Comparison of ENCODE assay signal across 7 mouse cellular contexts in the genomic region with DNA sequence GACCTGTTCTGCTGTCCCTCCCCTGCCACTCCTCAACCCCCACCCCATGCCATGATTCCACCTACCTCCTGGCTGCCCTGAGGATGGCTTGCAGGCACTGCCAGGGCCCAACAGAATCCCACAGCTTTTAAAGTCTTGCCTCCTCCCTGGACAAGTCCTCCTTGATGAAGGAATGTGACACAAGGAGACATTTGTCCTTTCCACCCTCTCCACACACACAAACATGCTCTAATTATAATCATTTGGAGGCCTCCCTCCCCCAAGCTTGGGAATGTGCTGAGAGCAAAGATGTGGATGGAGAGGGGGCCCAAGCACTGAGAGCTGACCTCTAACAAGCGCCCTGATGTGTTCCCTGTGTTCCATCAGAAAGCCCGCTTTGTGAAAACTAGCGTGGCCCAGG. TPM values are rescaled to one million over a fixed set of nuclear protein-coding genes. Genes with fewer than 3 reads are reported as not detected.
DNase-seq lines count a peak whose midpoint lies in the region; ATAC-seq lines count a peak whose summit lies in the region.

A gene (minus strand): TSS at position 101 of the 400 bp plus-strand sequence.

- H3K4me2 ChIP-seq in limb, embryonic 11.5 days (ENCODE audit: low read depth, severe bottlenecking), result no peak within 1 kb of the TSS
- peak within 1 kb of the TSS; percentile 80 for H3K4me2 ChIP-seq in forebrain, embryonic 16.5 days (ENCODE audit: low read length)
- peak within 1 kb of the TSS; percentile 71 for H3K4me2 ChIP-seq in neural tube, embryonic 13.5 days

- no peaks in the 10 kb centered on the region for H3K9me3 ChIP-seq in limb, embryonic 11.5 days (ENCODE audit: control insufficient read depth, low read length)
- H3K9me3 ChIP-seq in limb, embryonic 10.5 days (replicated peaks), result no peaks in the 10 kb centered on the region
- no peaks in the 10 kb centered on the region for H3K9me3 ChIP-seq in forebrain, embryonic 16.5 days (ENCODE audit: control insufficient read depth, low read length)
- H3K9me3 ChIP-seq in neural tube, embryonic 13.5 days, result no peaks in the 10 kb centered on the region

- H3K4me3 ChIP-seq in limb, embryonic 11.5 days (ENCODE audit: low read depth, low read length), result peak within 1 kb of the TSS; percentile 30
- H3K4me3 ChIP-seq in limb, embryonic 10.5 days, result no peak within 1 kb of the TSS
- H3K4me3 ChIP-seq in forebrain, embryonic 16.5 days (replicated peaks; ENCODE audit: low read length), result peak within 1 kb of the TSS; percentile 54
- H3K4me3 ChIP-seq in neural tube, embryonic 13.5 days, result peak within 1 kb of the TSS; percentile 44

- ATAC-seq in limb, embryonic 11.5 days (ENCODE audit: insufficient number of reproducible peaks, low FRiP score, low TSS enrichment, low read depth), result no peak
- ATAC-seq in forebrain, embryonic 16.5 days, result no peak
- ATAC-seq in neural tube, embryonic 13.5 days (ENCODE audit: low read depth), result no peak
- ATAC-seq in megakaryocyte-erythroid progenitor cell, adult 5-6 weeks (replicated peaks; ENCODE audit: low FRiP score, low TSS enrichment, poor library complexity, severe bottlenecking), result no peak

- H3K9ac ChIP-seq in limb, embryonic 11.5 days (ENCODE audit: low read length), result no peak within 1 kb of the TSS
- peak within 1 kb of the TSS; percentile 46 for H3K9ac ChIP-seq in forebrain, embryonic 16.5 days (replicated peaks; ENCODE audit: low read depth, low read length)
- H3K9ac ChIP-seq in neural tube, embryonic 13.5 days, result 0 out of 2 replicates have a peak within 1 kb of the TSS, but pooled peaks have one; percentile 9

- DNase-seq in limb, embryonic 11.5 days (ENCODE audit: low spot score), result no peak
- DNase-seq in limb, embryonic 10.5 days (ENCODE audit: low spot score), result no peak
- DNase-seq in layer of hippocampus, postnatal 36 days, result no peak
- no peak for DNase-seq in cerebellum, adult 9-11 months

- peaks cover 21% of the 10 kb centered on the region for H3K4me1 ChIP-seq in limb, embryonic 11.5 days (ENCODE audit: control insufficient read depth, insufficient read depth, low read length)
- peaks cover 41% of the 10 kb centered on the region for H3K4me1 ChIP-seq in limb, embryonic 10.5 days
- peaks cover 38% of the 10 kb centered on the region for H3K4me1 ChIP-seq in forebrain, embryonic 16.5 days (replicated peaks; ENCODE audit: control insufficient read depth, insufficient read depth, low read length)
- H3K4me1 ChIP-seq in neural tube, embryonic 13.5 days (replicated peaks), result peaks cover 42% of the 10 kb centered on the region

- H3K27me3 ChIP-seq in limb, embryonic 11.5 days (ENCODE audit: control insufficient read depth, insufficient read depth, low read length), result peaks cover 61% of the 10 kb centered on the region
- peaks cover 72% of the 10 kb centered on the region for H3K27me3 ChIP-seq in limb, embryonic 10.5 days (ENCODE audit: low read depth, poor library complexity, severe bottlenecking)
- H3K27me3 ChIP-seq in forebrain, embryonic 16.5 days (replicated peaks; ENCODE audit: control insufficient read depth, insufficient read depth, low read length), result peaks cover 55% of the 10 kb centered on the region
- peaks cover 68% of the 10 kb centered on the region for H3K27me3 ChIP-seq in neural tube, embryonic 13.5 days

- no peak within 1 kb of the TSS for H3K27ac ChIP-seq in limb, embryonic 11.5 days (replicated peaks; ENCODE audit: low read depth, low read length)
- no peak within 1 kb of the TSS for H3K27ac ChIP-seq in limb, embryonic 10.5 days
- no peak within 1 kb of the TSS for H3K27ac ChIP-seq in forebrain, embryonic 16.5 days (ENCODE audit: low read length)
- no peak within 1 kb of the TSS for H3K27ac ChIP-seq in neural tube, embryonic 13.5 days (replicated peaks)

- WGBS in limb, embryonic 11.5 days, result 36% methylated on average over 3 of the region's 3 CpGs
- WGBS in limb, embryonic 10.5 days, result 26% methylated on average over 3 of the region's 3 CpGs
- WGBS in forebrain, embryonic 16.5 days, result 46% methylated on average over 3 of the region's 3 CpGs
- WGBS in neural tube, embryonic 13.5 days, result 38% methylated on average over 3 of the region's 3 CpGs

- H3K36me3 ChIP-seq in limb, embryonic 11.5 days (ENCODE audit: control insufficient read depth, insufficient read depth, low read length), result peaks cover 15% of the 10 kb centered on the region
- peaks cover 40% of the 10 kb centered on the region for H3K36me3 ChIP-seq in limb, embryonic 10.5 days
- peaks cover 12% of the 10 kb centered on the region for H3K36me3 ChIP-seq in forebrain, embryonic 16.5 days (ENCODE audit: control insufficient read depth, insufficient read depth)
- H3K36me3 ChIP-seq in neural tube, embryonic 13.5 days, result peaks cover 31% of the 10 kb centered on the region

RNA-seq across cellular contexts. Expression of the gene that starts here (rescaled TPM):
- polyA plus RNA-seq in limb, embryonic 11.5 days (2014; fragmentation: Nextera tagmentation; extraction: Ambion mirVana), result not detected in 2 replicates
- polyA plus RNA-seq in limb, embryonic 10.5 days (2016; fragmentation: Nextera tagmentation; extraction: Ambion mirVana), result not detected in 2 replicates
- polyA plus RNA-seq in forebrain, embryonic 16.5 days (2015; fragmentation: Nextera tagmentation; extraction: Ambion mirVana), result 0.46 and 0.58 TPM in 2 replicates
- total RNA-seq in layer of hippocampus, postnatal 36 days (2021), result 1,000 to 10,000 TPM; 1,665 to 1,670 TPM
- 0.50 TPM in 2 replicates for polyA plus RNA-seq in neural tube, embryonic 13.5 days (2015; fragmentation: Nextera tagmentation; extraction: Ambion mirVana)
- total RNA-seq in megakaryocyte-erythroid progenitor cell, adult 5-6 weeks (2014; fragmentation: Nextera tagmentation), result not detected in 2 replicates
- 0.08 TPM in 1 of 2 replicates, not detected in the other for total RNA-seq in megakaryocyte-erythroid progenitor cell, adult 5-6 weeks (2017)

Comparison
In these comparisons a context has a peak if more than half of its experiments do, and no peak if none do; other contexts are left out.
1. RNA of the gene that starts here (total RNA-seq): 1,665 to 1,670 TPM in layer of hippocampus, postnatal 36 days; 0.08 TPM in megakaryocyte-erythroid progenitor cell, adult 5-6 weeks; every median in the first group is over 1,000 times any median in the second.